Mouse (Mus musculus): ENCODE results near the gene Pwwp2a.

Pwwp2a gene

GRCm38 (mm10) chr11:43723411-43723810 is 41.6 kb downstream of the Pwwp2a start:
- no peak for DNase-seq (ENCODE audit: low spot score in 2 of 2)

GRCm38 (mm10) chr11:43727796-43728195 is 46.0 kb downstream of the Pwwp2a start:
- DNase-seq (ENCODE audit: low spot score in 2 of 2), result no peak

- DNase-seq (ENCODE audit: low spot score in 2 of 2), result no peak
Observed at GRCm38 (mm10) chr11:43728737-43729301, 47.0 kb downstream of the Pwwp2a start.

- DNase-seq (ENCODE audit: low spot score in 2 of 2), result peak; percentile 96 to 98
Observed at GRCm38 (mm10) chr11:43747233-43748226, 65.7 kb downstream of the Pwwp2a start, which contains the start of gene Ttc1. Gene Ttc1, minus strand, starts transcription at chr11:43748008.

GRCm38 (mm10) chr11:43751542-43751941 is 69.7 kb downstream of the Pwwp2a start:
- DNase-seq (ENCODE audit: low spot score in 2 of 2), result no peak

GRCm38 (mm10) chr11:43754568-43754967 is 72.8 kb downstream of the Pwwp2a start:
- DNase-seq (ENCODE audit: low spot score in 2 of 2), result no peak

- no peak for DNase-seq (ENCODE audit: low spot score in 2 of 2)
Observed at GRCm38 (mm10) chr11:43755411-43755810, 73.6 kb downstream of the Pwwp2a start.

GRCm38 (mm10) chr11:43758436-43758835 is 76.6 kb downstream of the Pwwp2a start:
- no peak for DNase-seq (ENCODE audit: low spot score in 2 of 2)

- DNase-seq (ENCODE audit: low spot score in 2 of 2), result peak; percentile 75 to 79
Observed at GRCm38 (mm10) chr11:43766922-43767648, 85.3 kb downstream of the Pwwp2a start.

GRCm38 (mm10) chr11:43767749-43768148 is 86.0 kb downstream of the Pwwp2a start:
- no peak for DNase-seq (ENCODE audit: low spot score in 2 of 2)

GRCm38 (mm10) chr11:43770110-43770509 is 88.3 kb downstream of the Pwwp2a start:
- no peak for DNase-seq (ENCODE audit: low spot score in 2 of 2)

Measured in right cerebral cortex, postnatal 36 days (tissue).